Mouse (Mus musculus) MEL (cell line): Measurements from ENCODE around the gene Syndig1l.

ENCODE experiments used
- CHD1 ChIP-seq: IDR thresholded peaks from 2 replicates; pipeline ENCODE4 v1.6.1; 2012; ENCODE audit warnings: low read depth, mild to moderate bottlenecking, inconsistent platforms, low read length, improper control_type of control experiment
- CTCF ChIP-seq, 3 experiments: IDR thresholded peaks in 2 of 3; conservative IDR thresholded peaks in 1 of 3; 2 replicates each; pipeline ENCODE4 v1.5.1; 2011 to 2012; ENCODE audit warnings: low read length in 3 of 3, low read depth in 2 of 3, mild to moderate bottlenecking in 2 of 3, improper control_type of control experiment in 1 of 3, inconsistent platforms in 1 of 3, mixed read lengths in 1 of 3, moderate library complexity in 1 of 3; ENCODE audit not compliant: control insufficient read depth in 1 of 3, insufficient read depth in 1 of 3, poor library complexity in 1 of 3, severe bottlenecking in 1 of 3
- ELF1 ChIP-seq: IDR thresholded peaks from 2 replicates; pipeline ENCODE4 v1.6.1; 2014; ENCODE audit warnings: low read depth, mild to moderate bottlenecking, inconsistent platforms, low read length, improper control_type of control experiment, moderate library complexity
- JUND ChIP-seq: IDR thresholded peaks from 2 replicates; pipeline ENCODE4 v1.6.1; 2011; ENCODE audit warnings: low read depth, mild to moderate bottlenecking, improper control_type of control experiment, low read length
- SIN3A ChIP-seq: IDR thresholded peaks from 2 replicates; pipeline ENCODE4 v1.6.1; 2012; ENCODE audit warnings: low read length, improper control_type of control experiment, inconsistent platforms
- TAL1 ChIP-seq: IDR thresholded peaks from 2 replicates; pipeline ENCODE4 v1.6.1; 2012; ENCODE audit warnings: mild to moderate bottlenecking, inconsistent platforms, low read length, moderate library complexity, mixed read lengths

- TF ChIP-seq CHD1, result no peak
- TF ChIP-seq SIN3A, result no peak
- TF ChIP-seq ELF1, result no peak
- no peak; the same call in 1 of the 2 replicates for TF ChIP-seq TAL1
- TF ChIP-seq JUND, result no peak
- no peak for TF ChIP-seq CTCF (IDR thresholded peaks at IDR 0.05 in 2 of 3, conservative IDR thresholded peaks at IDR 0.05 in 1 of 3; ENCODE audit: control insufficient read depth in 1 of 3, insufficient read depth in 1 of 3, low read depth in 2 of 3, low read length in 3 of 3, poor library complexity in 1 of 3, severe bottlenecking in 1 of 3)
These were observed 34.7 kb upstream of the Syndig1l start for GRCm38 (mm10) chr12:84733366-84733765.
